ENCODE assay signal across 16 mouse cellular contexts in the genomic region with DNA sequence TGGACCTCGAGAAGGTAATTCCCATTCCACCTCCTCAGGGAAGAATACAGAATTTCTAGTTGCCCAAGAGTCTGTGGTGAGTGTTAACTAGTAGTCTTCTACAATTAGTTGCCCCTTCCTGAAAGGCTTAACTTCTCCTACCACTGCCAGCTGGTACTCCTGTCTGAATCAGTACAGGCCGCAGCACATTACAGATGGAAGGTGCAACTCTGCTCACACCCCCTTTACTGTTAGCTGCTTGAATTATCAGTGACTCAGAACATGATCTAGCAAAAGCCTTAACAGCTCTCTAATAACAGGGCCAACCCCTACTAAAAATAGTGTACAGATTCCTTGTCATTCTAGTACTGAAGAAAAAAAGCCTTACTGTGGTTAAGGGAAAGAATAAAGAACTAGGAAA.
"Had no signal": no experiment of that assay in that cellular context is flagged by ENCODE, and none has a peak within 500 bp of the region (broad histone marks: within the 10 kb centered on the region; RNA-seq: fewer than 3 reads in every experiment).

No protein-coding gene starts in this region.

- H3K4me3 ChIP-seq: liver, embryonic 15.5 days; midbrain, embryonic 10.5 days; myocyte; neural tube, embryonic 15.5 days; stomach, embryonic 15.5 days had no signal

- H3K4me2 ChIP-seq: liver, embryonic 11.5 days; liver, embryonic 15.5 days; neural tube, embryonic 15.5 days; stomach, embryonic 15.5 days had no signal

- DNase-seq: kidney, postnatal 36 days; left cerebral cortex, postnatal 4 days; lung, adult 2 months; lung, postnatal 10 days; lung, postnatal 4 days; midbrain, embryonic 14.5 days; right cerebral cortex, postnatal 14 days; thymus, adult 2 months; thymus, postnatal 25 days had no signal

- H3K27me3 ChIP-seq: liver, embryonic 15.5 days; neural tube, embryonic 15.5 days; stomach, embryonic 15.5 days had no signal

- H3K27ac ChIP-seq: kidney, postnatal 0 days; liver, embryonic 15.5 days; midbrain, embryonic 10.5 days; neural tube, embryonic 15.5 days; stomach, embryonic 15.5 days had no signal

- H3K9me3 ChIP-seq: liver, embryonic 15.5 days; midbrain, embryonic 10.5 days; neural tube, embryonic 15.5 days; stomach, embryonic 15.5 days had no signal

- H3K4me1 ChIP-seq: stomach, embryonic 15.5 days had no signal

- H3K9ac ChIP-seq: liver, embryonic 15.5 days; neural tube, embryonic 15.5 days; stomach, embryonic 15.5 days had no signal
